Mouse (Mus musculus): Measurements from ENCODE around the gene Srprb.
A peak's percentile ranks its signal among the peaks of the same experiment; 100 is the strongest.
"Not testable (repeated sequence)": the region's sequence is repeated elsewhere in the genome, so short reads cannot be mapped to it uniquely, and the experiment has no call there.

The Srprb gene

DNA sequence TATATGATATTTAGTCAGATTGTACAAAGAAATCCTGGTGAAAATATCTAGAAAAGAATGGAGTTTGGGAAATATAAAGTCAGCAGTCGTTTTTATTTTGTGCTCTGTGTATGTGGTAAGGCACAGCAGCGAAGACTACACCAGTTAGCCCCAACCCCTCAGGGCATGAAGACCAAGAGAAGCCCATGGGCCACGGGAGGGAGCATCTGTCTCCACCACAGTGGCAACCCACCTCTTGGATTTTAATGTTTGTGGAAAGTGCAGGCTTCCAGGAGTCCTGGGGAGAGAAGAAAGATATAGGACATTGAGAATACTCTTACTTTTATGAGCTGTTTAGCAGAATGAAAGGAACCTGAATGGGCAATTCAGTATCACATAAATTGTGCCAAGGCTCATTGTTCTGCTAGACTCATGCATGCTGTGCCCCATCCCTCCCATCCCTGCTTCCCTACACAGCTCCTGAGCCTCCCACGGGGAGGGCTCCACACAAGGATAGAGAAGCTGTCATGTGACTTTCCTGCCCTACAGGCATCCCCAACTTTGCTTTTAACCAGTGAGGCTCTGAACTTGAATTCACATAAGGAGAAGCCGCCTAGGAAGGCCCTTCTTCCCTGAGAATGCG lies 7.0 kb upstream of the Srprb start:
- DNase-seq = no peak

- DNase-seq = peak; percentile 77 to 79
Measured at GRCm38 (mm10) chr9:103207846-103208245, 5.9 kb upstream of the Srprb start.

GRCm38 (mm10) chr9:103205786-103206185 lies 3.8 kb upstream of the Srprb start:
- no peak for DNase-seq

- DNase-seq = no peak
Measured at GRCm38 (mm10) chr9:103188416-103188815, 13.5 kb downstream of the Srprb start.

DNA sequence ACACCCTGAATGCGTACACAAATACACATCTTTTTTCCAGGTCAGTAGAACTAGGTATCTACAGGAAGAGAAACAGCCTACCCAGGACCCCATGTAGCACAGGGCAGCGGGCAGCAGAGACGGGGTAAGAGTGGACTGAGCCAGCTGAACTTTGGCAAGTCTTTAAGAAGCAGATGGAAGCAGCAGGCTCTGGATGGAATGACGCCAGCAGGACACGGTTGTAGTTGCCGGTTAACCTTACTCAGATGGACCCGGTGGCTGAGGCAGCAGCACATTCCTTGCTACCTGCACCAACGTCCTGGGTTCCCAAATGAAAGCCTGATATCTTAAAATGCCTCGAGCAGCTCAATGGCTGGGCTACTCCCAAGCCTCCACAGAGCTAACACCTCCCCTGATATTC lies 15.2 kb downstream of the Srprb start:
- DNase-seq = peak; percentile 92 to 93

DNA sequence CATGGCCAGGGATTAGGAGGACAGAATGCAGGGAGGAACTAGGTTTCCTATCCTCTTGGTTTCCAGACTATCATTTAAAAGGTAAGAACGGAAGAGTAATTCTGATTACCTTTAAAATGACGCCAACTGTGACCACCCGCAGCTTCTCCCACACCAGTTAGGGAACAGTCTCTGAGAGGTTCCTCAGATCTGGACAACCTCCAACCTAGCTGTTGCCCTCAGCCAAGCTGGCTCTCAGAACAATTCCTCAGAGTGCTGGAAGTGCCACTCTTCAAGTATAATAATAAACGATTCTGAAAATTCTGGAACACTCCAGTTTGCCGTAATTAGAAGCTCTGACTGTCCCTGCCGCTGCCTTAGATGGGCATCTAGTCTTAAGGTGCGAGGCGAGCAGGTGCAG lies 16.0 kb downstream of the Srprb start:
- peak; percentile 58 to 60 for DNase-seq

GRCm38 (mm10) chr9:103184855-103185254 lies 17.1 kb downstream of the Srprb start:
- DNase-seq = no peak

DNA sequence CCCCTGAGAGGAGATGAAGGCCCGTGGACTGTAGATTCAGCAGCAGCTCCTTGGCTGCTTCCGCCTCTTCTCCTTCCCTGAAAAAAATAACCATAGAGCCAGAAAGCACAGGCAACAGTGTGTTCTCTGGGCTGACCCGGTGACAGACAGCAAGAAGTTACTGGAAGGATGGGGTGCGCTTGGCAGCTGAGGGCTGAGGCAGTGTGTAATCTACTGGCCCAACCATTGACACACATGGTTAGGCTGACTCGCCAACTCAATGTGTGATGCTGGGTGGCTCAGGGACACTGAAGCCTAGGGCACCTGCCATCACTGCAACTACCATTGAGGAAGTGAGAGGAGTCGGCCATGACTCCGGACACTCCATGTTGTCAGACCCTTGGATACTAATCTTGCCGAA lies 20.1 kb downstream of the Srprb start:
- no peak for DNase-seq

- peak; percentile 65 to 66 for DNase-seq
Measured at GRCm38 (mm10) chr9:103180807-103181565, 21.0 kb downstream of the Srprb start.

DNA sequence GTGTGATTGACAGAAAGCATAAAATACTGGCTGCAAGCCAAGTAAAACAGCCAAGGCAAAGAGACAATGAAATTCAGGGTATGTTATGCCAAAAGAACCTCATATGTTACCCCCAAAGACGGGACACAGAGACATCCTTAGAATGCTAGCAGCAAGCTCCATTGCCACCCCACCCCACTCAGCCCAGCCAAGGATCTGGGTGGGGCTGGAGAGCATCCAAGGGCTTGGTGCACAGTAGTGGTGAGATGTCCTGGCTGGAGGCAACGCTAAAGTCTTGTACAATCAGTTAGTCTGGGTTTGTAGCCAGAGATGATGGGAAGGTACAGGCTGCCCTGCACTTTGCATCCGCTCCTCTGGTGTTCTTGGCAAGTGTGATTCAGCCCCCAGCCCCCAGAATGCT lies 21.6 kb downstream of the Srprb start:
- DNase-seq = peak; percentile 72 to 76

DNA sequence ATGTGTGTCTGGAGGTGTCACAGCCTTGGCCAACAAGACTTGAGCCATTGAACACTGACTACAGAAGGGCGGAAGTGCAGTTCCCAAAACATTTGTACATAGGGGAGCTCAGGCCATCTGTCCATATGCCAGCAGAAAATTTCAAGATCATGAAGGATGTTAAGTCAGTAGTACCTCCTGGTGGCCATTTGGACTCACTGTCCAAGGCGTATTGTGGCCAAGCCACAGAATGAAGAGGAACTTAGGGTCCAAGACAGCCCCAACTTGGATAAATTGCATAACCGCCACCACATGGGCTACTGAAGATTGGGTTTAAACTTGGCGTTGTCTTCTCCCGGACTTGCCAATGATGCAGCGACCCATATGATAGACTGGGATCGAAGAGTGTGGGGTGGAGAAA lies 26.2 kb downstream of the Srprb start:
- no peak for DNase-seq

DNA sequence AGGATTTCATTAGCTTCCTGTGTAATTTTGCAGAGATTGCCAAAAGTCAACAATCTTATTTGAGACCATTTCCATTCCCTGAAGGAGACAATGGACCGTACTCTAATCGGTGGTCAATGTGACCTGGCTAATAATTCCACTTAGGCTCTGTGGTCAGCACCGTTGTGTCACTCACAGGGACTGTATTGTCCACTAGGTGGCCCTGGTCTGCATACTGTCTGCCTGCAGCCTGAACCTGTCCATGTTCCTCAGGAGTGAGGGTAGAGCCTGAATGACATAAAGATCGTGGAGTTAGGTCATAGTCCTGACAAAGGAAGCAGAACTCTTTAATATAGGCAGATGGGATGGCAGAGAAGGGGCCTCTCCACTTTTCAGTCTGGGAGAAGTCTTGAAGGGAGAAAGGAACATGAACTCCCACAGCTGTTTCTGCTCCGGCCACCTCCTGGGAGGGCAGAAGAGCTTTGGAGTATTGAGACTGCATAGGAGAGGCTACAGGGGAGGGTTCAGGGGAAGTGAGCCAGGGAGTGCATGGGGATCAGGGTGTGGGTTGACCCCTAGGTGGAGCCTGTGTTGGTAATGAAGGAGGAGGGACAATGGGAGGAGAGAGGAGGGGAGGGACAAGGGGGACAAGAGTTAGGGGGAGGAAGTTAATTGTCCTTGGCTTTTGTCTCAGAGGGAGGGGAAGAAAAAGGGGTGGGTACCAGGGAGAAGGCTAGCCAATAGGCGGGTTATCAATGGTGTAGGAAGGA lies 27.0 kb downstream of the Srprb start:
- peak; percentile 57 to 70 for DNase-seq

GRCm38 (mm10) chr9:103168771-103169170 lies 33.2 kb downstream of the Srprb start:
- no peak for DNase-seq

GRCm38 (mm10) chr9:103168046-103168445 lies 33.9 kb downstream of the Srprb start:
- DNase-seq = peak; percentile 58 to 71

DNA sequence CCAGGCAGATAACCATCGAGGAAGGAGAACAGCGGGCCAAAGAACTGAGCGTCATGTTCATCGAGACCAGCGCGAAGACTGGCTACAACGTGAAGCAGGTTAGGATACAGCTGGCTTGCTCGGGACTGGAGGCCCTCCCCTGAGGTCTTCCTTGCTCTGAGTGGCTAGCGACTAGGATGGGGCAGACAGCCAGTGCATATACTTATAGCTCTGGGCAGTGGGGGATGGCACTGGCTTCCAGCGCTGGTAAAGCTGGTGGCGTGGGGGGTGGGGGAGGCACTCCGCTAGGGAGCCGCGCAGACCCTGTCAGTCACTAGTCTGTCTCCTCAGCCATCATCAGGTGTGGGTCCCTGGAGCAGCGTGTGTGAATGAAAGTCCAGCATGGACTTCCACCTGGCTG lies 38.1 kb downstream of the Srprb start:
- no peak for DNase-seq

DNA sequence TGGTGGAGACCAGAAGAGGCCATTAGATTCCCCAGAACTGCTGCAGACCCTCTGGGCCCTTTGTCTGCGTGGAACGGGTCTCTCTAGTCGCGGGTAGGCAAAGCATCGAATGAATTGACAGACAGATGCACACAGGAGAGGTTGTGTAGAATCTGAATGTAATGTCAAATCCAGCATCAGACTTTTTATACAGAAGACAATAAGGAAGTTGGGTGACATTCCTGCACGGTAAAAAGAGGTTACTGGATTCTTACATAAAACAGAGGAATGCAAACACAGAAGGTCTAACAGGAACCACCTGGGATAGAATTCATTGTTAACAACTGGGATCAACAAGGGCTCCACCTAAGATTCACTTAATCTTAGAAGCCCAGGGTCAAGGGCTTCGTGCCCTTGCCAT lies 46.8 kb downstream of the Srprb start:
- not testable (repeated sequence) for DNase-seq

DNA sequence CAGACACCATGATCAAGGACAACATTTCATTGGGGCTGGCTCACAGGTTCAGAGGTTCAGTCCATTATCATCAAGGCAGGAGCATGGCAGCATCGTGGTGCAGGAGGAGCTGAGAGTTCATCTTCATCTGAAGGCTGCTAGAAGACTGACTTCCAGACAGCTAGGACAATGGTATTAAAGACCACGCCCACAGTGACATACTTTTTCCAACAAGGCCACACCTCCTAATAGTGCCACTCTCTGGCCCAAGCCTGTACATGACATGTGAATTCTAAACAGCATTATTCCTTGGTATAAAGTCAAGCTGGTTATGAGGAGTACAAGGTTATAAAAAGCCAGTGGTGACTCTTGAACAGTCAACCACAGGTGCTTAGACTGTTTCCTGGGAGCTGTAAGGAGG lies 47.4 kb downstream of the Srprb start:
- DNase-seq = no peak

DNA sequence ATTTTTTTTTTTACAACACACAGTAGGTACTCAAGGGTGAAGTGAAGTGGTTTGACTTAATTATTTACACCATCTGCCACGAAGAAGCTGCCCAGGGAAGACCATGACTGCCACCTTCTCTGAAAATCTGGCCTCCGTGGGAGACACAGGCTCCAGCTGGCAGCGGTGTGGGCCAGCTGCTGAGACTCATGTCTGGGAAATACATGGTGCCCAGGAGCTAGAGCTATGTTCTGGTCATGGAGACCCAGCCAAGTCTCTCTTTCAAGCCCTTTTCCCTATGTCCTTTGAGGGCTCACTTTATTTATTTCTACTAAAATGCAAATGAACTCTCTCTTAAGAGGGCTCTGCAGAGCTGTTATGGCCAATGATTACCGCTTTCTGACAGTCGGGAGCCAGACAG lies 48.7 kb downstream of the Srprb start:
- peak; percentile 72 to 78 for DNase-seq

GRCm38 (mm10) chr9:103149074-103149799 lies 52.7 kb downstream of the Srprb start:
- no peak for DNase-seq

DNA sequence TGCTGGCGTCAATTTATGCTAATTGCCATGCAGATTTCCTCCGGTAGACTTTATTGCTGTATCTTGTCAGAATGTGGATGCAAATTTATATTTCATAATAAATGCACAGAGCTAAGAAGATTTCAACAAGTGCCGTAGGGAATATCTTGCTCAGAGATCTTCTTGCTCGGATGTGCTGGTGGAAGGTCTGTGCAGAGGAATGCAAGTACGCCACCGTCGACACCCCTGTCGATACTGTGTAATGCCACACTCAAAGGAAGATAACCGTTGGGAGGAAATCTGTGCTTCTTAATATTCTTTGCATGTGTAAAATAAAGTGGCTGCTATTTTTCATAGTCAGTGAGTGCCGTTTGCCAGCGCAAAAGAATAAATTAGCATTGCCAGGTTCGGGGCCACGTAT lies 54.8 kb downstream of the Srprb start:
- no peak for DNase-seq

DNA sequence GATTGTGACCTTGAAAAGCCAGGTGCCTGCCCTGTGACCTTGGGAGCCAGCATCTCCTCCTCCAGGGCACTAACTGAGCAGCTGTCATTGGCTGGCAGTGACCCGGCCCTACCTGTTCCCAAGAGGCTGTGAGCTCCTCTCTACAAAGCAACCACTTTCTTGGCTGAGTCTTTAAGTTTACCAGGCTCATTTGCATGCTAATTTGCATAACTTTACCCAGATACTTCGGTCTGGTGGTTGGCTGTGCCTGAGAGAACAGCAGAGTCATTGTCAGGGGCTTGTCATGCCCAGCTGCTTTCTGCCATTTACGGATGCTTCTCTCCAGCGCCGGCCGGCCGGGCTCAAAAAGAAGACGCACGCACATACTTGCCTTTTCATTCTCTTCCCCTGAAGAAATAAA lies 55.2 kb downstream of the Srprb start:
- no peak for DNase-seq

GRCm38 (mm10) chr9:103146257-103146656 lies 55.7 kb downstream of the Srprb start:
- DNase-seq = no peak

- no peak for DNase-seq
Measured at GRCm38 (mm10) chr9:103145351-103145750, 56.6 kb downstream of the Srprb start.

All from cerebellum, postnatal 14 days (tissue).